Mouse (Mus musculus): ENCODE measurements around the gene Slc16a2.

- no peak for TF ChIP-seq CTCF (IDR thresholded peaks at IDR 0.05; ENCODE audit: low read depth, low read length)
- no peak for TF ChIP-seq GATA2 (IDR thresholded peaks at IDR 0.05; ENCODE audit: borderline replicate concordance, low read depth, low read length)
Measured at GRCm38 (mm10) chrX:103746197-103746596, 75.6 kb downstream of the Slc16a2 start.

All from G1E (cell line).